Mouse (Mus musculus) bone marrow macrophage, adult 2 months (primary cell): ENCODE results near the gene Ndrg4.

Experiments used
- CTCF ChIP-seq: IDR thresholded peaks from 2 replicates; pipeline ENCODE4 v1.5.1; 2012; ENCODE audit warnings: low read depth, mild to moderate bottlenecking, low read length, moderate library complexity
- POLR2A ChIP-seq: IDR thresholded peaks from 2 replicates; pipeline ENCODE4 v1.6.1; 2012; ENCODE audit warnings: mild to moderate bottlenecking, low read depth, low read length, borderline replicate concordance

DNA sequence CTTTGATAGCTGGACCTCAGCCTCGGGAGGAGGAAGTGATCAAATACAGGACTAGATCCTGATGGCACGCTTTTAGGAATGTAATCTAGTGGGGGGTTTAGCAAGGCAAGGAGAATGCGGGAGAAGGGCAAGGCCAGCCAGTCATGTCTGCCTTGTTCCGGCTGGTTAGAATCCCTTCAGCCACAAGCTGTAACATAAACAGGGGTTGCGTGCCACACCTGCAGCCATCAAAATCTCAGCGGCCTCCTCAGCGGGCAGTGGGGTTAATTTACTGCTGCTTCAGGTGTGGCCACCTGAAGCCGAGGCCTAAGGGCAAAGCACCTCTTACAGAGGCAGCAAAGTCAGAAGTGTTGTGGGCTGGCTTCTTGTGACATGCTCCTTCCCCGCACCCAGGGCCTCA, at the start of gene Ndrg4:
- TF ChIP-seq POLR2A (no peak), CTCF (no peak)
